Mouse (Mus musculus) megakaryocyte-erythroid progenitor cell, adult 5-6 weeks (primary cell): ENCODE data around the gene Trpv2. TPM values are rescaled to one million over a fixed set of nuclear protein-coding genes. Genes with fewer than 3 reads are reported as not detected.
"Not testable (repeated sequence)": the region's sequence is repeated elsewhere in the genome, so short reads cannot be mapped to it uniquely, and the experiment has no call there.

Source experiments
- ATAC-seq: replicated peaks from 2 replicates; pipeline ENCODE4 v1.8.0; 2016; ENCODE audit warnings: mild to moderate bottlenecking, inconsistent platforms; ENCODE audit not compliant: severe bottlenecking, poor library complexity, low FRiP score, low TSS enrichment
- total RNA-seq, 2 experiments: library from RNA; stranded (forward) in 1 of 2; stranded (reverse) in 1 of 2; fragments of 200-1000, 215-1000 nt in 1 of 2; fragments of >200 nt in 1 of 2; fragmentation: Nextera tagmentation in 1 of 2; gene quantifications; 2 replicates each; pipeline ENCODE4 v1.2.3; 2014 to 2017

Gene Trpv2
- total RNA-seq, 2 experiments from 2014 or later = 25.6 to 31.3 TPM

DNA sequence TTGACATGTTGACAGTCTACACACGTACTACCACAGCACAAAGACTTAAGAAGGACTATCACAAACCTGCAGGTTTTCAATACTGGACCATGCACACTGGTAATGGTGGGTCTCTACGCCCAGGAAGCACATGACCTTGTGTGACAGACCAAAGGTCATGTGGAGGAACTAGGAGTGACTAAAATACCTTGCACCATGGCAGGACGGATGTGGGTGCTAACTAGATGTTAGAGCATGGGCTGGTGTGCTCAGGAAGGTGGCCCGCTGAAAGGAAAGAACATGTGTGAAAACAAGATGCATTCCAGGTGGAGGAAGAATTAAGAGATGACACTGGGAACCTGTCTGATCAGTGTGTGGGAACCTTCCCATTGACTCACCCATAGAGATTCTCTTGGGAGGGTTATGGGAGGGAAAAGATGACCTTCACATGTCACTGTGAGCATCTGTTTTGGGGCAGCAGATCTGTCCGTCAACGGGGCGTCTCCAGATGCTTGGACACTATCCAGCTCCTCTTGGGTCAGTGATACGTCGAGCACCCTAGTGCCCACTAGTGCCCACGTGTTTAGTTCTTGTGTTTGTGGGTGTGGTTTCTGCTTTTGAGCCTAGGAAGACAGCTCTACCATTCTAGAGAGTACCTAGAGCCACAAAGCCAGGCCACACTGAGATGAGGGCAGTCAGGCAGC is 69.5 kb downstream of the Trpv2 start:
- no peak for ATAC-seq

DNA sequence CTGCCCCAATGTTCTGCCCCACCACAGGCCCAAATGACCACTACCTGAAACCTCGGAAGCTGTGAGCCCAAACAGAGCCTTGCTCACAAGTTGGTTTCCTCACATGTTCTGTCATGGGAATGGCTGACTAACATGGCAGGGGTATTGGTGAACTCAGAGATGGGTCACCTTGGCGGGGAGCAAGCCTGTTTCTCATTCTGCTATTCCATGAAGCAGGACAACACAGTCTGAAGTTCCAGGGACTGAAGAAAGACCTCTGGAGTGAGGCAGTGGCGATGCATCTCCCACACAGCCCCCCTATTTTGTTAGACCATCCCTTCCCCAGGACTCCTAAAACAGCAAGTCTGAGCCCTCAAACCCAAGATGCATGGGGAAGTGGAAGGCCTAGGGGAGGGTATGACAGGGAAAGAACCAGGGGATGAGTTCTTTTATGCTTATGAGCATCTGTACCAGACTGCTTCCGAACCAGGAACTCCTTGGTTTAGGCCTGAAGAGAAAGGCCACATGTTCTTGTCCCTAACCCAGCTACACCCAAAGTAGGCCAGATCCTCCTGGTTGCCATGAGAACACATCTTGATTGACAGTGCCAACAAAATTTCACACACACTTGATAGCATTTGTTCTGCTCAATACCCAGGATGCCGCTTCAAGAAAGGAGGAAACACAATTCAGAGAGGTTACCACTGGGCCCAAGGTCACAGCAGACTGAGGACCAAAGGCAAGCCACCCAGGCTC is 70.5 kb downstream of the Trpv2 start:
- no peak for ATAC-seq

DNA sequence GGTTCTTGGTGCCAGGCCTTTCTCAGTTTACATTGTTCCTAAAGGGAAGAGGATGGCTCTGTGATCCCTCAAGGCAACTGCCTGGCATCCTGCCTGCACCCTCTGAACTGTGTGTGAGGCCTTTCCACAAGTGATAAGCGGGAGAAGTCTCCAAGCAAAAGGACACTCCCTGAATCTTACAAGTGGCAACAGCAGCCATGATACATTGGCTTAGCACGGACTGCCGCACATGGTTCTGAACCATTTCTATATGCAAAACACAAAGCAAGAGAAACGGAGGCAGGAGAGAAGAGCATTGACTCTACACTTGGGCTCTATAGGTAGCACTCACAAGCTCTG is 71.0 kb downstream of the Trpv2 start:
- no peak for ATAC-seq

DNA sequence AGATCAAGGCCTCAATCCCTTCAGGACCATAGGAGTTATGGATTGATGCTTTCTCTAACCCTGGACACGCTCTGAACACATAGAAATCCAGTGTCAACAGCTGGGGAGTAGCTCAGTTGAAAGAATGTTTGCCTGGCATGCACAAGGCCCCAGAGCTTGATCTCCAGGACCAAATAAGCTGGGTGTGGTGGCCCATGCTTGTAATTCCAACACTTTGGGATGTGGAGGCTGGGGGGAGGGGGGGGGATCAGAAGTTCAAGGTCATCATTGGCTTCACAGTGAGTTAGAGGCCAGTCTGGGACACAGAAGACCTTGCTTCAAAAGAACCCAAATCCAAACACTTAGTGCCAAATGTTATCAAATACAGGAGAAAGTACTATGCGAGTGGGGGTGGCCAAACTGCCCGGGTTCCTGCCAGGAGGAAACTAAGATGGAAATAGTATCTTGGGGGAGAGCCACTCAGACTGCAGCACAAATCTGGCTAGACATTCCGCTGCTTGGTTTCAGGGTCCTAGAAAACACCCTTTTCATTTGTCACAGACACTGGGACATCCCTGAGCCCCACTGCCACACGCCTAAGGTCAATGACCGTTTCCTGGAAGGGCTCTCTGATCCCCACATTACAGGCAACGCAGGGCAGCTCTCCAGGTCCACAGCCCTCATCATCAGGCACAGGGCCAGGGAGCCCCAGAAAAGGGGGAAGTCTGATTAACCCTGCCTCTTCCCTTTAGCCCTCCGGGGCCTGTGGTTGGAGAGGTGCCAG is 71.6 kb downstream of the Trpv2 start:
- no peak for ATAC-seq

DNA sequence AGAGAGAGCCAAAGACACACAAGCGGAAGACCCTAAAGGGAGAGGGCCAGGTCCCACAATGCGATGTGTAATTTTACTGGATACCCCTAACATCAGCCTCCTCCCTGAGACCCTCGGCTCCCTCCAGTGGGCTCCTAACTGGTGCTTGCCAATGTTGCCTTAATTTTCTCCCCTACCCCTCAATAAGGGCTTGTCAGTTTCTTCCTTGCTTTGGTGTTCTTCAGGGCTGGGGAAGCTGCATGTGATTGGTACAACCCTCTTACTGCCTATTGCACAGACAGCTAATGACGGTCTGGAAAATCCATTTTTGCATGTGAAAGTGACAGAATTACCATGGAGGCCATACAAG is 72.2 kb downstream of the Trpv2 start:
- ATAC-seq = no peak

DNA sequence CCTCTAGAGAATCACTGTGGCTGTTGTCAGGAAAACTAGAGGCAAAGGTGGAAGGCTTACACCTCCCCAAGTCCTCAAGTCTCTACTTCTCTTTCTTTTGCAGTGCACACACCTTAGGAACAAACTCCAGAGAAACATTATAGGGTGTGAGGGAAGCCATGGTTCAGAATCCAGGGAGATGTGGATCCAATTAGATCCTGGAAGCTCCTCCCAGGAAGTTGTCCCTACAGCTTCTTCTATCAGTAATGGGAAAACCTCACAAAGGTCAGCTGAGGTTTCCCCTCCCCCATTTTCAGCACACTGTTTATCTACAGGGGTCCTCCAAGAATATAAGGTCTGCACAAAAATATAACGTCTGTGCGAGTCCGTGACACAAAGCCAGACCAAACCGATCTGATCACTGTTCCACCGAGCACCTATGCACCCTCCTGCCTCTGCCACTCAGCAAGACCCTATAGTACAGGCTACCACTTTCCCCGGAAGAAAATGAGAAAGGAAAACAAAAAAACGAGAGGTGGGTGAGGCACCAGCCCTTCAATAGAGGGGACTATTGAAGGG is 72.8 kb downstream of the Trpv2 start:
- no peak for ATAC-seq

DNA sequence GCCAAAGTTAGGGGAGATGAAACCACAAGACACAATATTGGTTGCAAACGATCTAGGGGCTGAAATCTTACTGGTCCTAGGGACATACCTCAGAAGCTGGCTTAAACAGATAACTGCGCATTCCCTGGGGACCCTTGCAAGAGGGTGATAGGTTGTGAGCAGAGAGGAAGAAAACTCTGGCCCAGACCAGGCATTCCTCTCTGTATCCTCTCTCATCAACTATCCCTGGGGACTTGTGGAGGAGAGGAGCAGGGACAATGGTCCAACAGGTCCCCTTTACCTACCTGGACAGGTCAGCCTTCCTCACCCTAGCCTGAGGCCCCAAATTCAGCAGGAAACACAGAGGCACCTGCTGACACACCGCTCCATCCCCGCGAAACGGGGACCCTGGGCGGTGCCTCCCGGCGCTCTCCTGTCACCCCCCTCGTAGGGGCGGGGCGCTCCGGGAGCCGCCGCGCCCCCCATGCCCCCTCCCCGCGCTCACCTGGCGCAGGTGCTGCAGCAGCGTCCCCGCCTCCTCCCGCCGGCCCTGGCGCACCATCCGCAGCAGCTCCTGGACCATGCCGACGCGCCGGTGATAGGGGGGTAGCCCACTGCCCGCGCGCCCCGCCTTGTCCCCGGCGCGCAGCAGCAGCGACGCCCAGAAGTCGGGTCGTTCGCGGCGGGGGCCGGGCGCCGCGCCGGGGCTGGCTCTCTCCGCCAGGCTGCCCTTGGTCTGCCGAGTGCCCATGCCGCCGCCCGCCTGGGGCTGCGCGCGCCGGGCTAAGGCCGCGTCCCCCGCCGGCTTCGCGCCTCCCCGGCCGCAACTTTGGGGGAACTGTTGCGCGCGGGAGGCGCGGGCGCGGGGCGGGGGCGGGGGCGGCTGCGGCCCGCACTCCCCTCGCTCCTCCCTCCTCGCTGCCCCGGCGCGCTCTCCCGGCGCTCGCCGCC is 73.6 kb downstream of the Trpv2 start, which contains the start of gene Lrrc75a:
TSS of gene Lrrc75a (minus strand) at position 863 of the 930 bp plus-strand sequence.
- no peak; the same call in 1 of the 2 replicates for ATAC-seq

DNA sequence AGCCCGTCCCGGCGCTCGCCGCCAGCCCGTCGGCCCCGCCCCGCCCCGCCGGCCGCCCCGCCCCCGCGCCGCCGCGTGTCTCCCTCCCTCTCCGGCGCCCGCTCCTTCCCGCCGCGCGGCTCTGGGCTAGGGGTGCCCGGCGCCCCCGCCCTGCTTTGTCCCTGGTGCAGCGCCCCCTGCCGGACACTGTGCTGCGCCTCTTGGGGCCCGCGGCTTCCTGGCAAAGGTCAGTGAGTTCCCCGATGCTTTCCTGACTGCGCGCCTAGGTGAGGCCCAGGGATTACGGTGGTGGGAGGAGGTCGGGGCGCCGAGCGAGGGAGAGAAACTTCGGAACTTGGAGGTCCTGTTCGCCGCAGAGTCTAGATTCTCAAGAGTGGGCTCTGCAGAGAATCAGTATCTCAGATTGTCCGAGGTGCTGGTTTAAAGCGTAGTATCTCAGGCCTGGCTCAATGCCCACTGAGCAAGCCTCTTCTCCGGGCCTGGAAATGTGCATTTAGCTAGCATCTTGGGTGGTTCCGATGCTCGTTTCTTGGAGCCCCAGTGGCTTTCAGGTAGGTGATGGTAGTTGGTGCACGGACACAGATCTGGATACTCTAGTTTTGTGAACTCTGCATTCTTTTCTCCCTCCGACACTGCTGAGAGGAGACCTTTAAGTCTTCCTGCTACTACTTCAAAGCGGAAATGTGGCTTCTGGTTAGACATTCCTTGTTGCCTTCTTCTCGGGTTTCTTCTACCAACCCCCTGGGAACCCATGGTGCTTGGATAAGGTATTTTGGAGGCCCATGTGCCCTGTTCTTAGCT is 74.5 kb downstream of the Trpv2 start, which contains the start of gene Mmgt2:
TSS of gene Mmgt2 (plus strand) at position 74 of the 801 bp plus-strand sequence.
- peak; percentile 80 for ATAC-seq

DNA sequence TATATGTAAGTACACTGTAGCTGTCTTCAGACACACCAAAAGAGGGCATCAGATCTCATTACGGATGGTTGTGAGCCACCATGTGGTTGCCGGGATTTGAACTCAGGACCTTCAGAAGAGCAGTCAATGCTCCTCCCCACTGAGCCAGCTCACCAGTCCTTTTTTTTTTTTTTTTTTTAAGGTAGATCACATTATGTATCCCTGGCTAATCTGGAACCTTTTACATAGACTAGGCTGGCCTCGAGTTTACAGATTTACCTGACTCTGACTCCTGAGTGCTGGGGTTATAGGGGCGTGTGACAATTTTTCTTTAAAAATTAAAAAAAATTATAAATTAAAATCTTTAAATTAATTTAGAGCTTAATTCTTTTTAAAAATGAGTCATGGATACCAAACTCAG is 75.5 kb downstream of the Trpv2 start:
- not testable (repeated sequence) for ATAC-seq

Other genes with a start within 250 kb of the Trpv2 start
- 10.6 and 12.0 TPM in 2 replicates for gene Pigl, start 116.0 kb upstream of the Trpv2 start, total RNA-seq (2014; fragmentation: Nextera tagmentation)
- gene Pigl, start 116.0 kb upstream of the Trpv2 start, total RNA-seq (2017) = 2.0 and 3.2 TPM in 2 replicates
- gene Ncor1, start 115.9 kb upstream of the Trpv2 start, total RNA-seq (2014; fragmentation: Nextera tagmentation) = 282 and 352 TPM in 2 replicates
- 261 and 277 TPM in 2 replicates for gene Ncor1, start 115.9 kb upstream of the Trpv2 start, total RNA-seq (2017)
- 113 and 115 TPM in 2 replicates for gene Cenpv, start 35.2 kb upstream of the Trpv2 start, total RNA-seq (2014; fragmentation: Nextera tagmentation)
- gene Cenpv, start 35.2 kb upstream of the Trpv2 start, total RNA-seq (2017) = 56.1 and 64.9 TPM in 2 replicates
- gene Ubb, start 23.3 kb upstream of the Trpv2 start, total RNA-seq (2014; fragmentation: Nextera tagmentation) = 729 and 731 TPM in 2 replicates
- gene Ubb, start 23.3 kb upstream of the Trpv2 start, total RNA-seq (2017) = 1,059 and 1,094 TPM in 2 replicates
- gene Lrrc75a, start 74.0 kb downstream of the Trpv2 start, total RNA-seq (2014; fragmentation: Nextera tagmentation) = 2.1 and 3.1 TPM in 2 replicates
- gene Lrrc75a, start 74.0 kb downstream of the Trpv2 start, total RNA-seq (2017) = 0.99 and 1.8 TPM in 2 replicates
- gene Mmgt2, start 74.2 kb downstream of the Trpv2 start, total RNA-seq (2014; fragmentation: Nextera tagmentation) = 16.4 and 29.7 TPM in 2 replicates
- gene Mmgt2, start 74.2 kb downstream of the Trpv2 start, total RNA-seq (2017) = 9.1 and 14.8 TPM in 2 replicates
- gene Zfp287, start 157.4 kb downstream of the Trpv2 start, total RNA-seq (2014; fragmentation: Nextera tagmentation) = 0.13 and 0.67 TPM in 2 replicates
- 0.88 TPM in 1 of 2 replicates, not detected in the other for gene Zfp287, start 157.4 kb downstream of the Trpv2 start, total RNA-seq (2017)
- not detected in 2 replicates for gene Gm10428, start 178.6 kb downstream of the Trpv2 start, total RNA-seq (2014; fragmentation: Nextera tagmentation)
- gene Gm10428, start 178.6 kb downstream of the Trpv2 start, total RNA-seq (2017) = not detected in 2 replicates
- 1.8 and 2.6 TPM in 2 replicates for gene Zfp286, start 215.0 kb downstream of the Trpv2 start, total RNA-seq (2014; fragmentation: Nextera tagmentation)
- 0.57 TPM in 1 of 2 replicates, not detected in the other for gene Zfp286, start 215.0 kb downstream of the Trpv2 start, total RNA-seq (2017)
- 7.5 and 9.7 TPM in 2 replicates for gene Trim16, start 245.7 kb downstream of the Trpv2 start, total RNA-seq (2014; fragmentation: Nextera tagmentation)
- 5.5 and 8.4 TPM in 2 replicates for gene Trim16, start 245.7 kb downstream of the Trpv2 start, total RNA-seq (2017)